Mouse (Mus musculus) small intestine, adult 2 months (tissue): ENCODE results near the gene Gm17655. TPM values are rescaled to one million over a fixed set of nuclear protein-coding genes. Genes with fewer than 3 reads are reported as not detected.

Experiments used
- H3K27ac ChIP-seq: fragments of 200-500 bp; 2 replicates; pipeline ENCODE4 v1.5.1; 2012; ENCODE audit warnings: low read depth, low read length, control low read depth, inconsistent platforms; ENCODE audit not compliant: insufficient read depth
- H3K27me3 ChIP-seq: fragments of 200-500 bp; 2 replicates; pipeline ENCODE4 v1.6.1; 2012; ENCODE audit warnings: mild to moderate bottlenecking, moderate library complexity, low read length, inconsistent platforms; ENCODE audit not compliant: control insufficient read depth, insufficient read depth
- H3K36me3 ChIP-seq: fragments of 200-500 bp; 2 replicates; pipeline ENCODE4 v1.6.1; 2012; ENCODE audit warnings: mild to moderate bottlenecking, low read length, control low read depth, inconsistent platforms; ENCODE audit not compliant: control insufficient read depth, insufficient read depth
- H3K4me1 ChIP-seq: fragments of 200-500 bp; 2 replicates; pipeline ENCODE4 v1.6.1; 2012; ENCODE audit warnings: low read length, inconsistent platforms, mixed read lengths; ENCODE audit not compliant: control insufficient read depth, insufficient read depth, insufficient read length
- H3K4me3 ChIP-seq: fragments of 200-500 bp; 2 replicates; pipeline ENCODE4 v1.5.1; 2012; ENCODE audit warnings: low read depth, mild to moderate bottlenecking, control low read depth, inconsistent platforms, low read length, moderate library complexity
- CTCF ChIP-seq: fragments of 200-500 bp; IDR thresholded peaks from 2 replicates; pipeline ENCODE4 v1.5.1; 2012; ENCODE audit warnings: low read depth, mild to moderate bottlenecking, control low read depth, inconsistent platforms, low read length, moderate library complexity, mixed read lengths; ENCODE audit not compliant: insufficient replicate concordance, insufficient read length; ENCODE audit errors: extremely low read depth
- POLR2A ChIP-seq: fragments of 200-500 bp; IDR thresholded peaks from 2 replicates; pipeline ENCODE4 v1.6.1; 2012; ENCODE audit warnings: low read depth, mild to moderate bottlenecking, control low read depth, inconsistent platforms, low read length, moderate library complexity
- WGBS: fragments of 180-500 bp; shearing (Covaris S2); methylation state at CpG from one replicate; pipeline ENCODE4 v1.1.7; 2018; 5-methylcytosine and 5-hydroxymethylcytosine counted together
- polyA plus RNA-seq: library from polyadenylated mRNA; depleted of rRNA; stranded (reverse); fragments of >200 nt; gene quantifications from 2 replicates; pipeline ENCODE4 v1.2.3, GENCODE M21; 2012

Gene Gm17655
- polyA plus RNA-seq, 1 experiment = not detected

DNA sequence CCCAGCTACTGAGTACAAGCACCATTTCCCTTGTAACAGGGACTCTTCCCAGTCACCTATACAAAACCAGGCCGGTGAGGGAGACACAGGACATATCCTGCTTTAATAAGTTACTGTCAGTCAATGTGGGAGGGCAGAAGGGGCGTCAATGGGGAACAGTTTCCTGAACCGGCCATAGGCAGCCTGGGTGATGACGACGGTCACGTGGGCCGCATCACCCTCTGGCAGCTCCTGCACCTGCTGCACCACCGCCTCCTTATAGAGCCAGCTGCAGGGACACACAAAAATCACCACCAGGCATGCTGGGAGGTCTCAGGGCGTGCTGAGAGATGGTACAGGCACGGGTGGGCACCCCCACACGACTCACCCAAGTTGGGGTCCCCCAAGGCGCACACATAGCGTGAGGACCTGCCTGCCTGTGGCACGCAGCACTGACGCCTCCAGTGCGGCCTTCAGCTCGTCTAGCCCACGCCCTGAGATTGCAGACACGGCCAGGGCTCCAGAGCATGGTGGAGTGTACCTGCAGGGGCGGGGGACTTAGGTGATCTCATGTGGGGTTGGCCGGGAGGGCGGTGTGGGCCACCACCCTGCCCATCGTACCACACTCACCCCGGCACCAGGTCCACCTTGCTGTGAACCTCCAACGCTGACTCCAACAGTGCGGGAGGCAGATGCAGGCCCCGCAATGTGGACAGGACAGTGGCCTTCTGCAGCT lies 31.7 kb upstream of the Gm17655 start:
- no peaks in the 10 kb centered on the region for H3K27me3 ChIP-seq
- H3K4me1 ChIP-seq = peaks cover 21% of the 10 kb centered on the region
- no peak overlapping the region for H3K27ac ChIP-seq
- WGBS = 95% methylated on average over 27 of the region's 27 CpGs
- peaks cover 29% of the 10 kb centered on the region for H3K36me3 ChIP-seq
- TF ChIP-seq CTCF (no peak), POLR2A (no peak)
- no peak overlapping the region for H3K4me3 ChIP-seq

DNA sequence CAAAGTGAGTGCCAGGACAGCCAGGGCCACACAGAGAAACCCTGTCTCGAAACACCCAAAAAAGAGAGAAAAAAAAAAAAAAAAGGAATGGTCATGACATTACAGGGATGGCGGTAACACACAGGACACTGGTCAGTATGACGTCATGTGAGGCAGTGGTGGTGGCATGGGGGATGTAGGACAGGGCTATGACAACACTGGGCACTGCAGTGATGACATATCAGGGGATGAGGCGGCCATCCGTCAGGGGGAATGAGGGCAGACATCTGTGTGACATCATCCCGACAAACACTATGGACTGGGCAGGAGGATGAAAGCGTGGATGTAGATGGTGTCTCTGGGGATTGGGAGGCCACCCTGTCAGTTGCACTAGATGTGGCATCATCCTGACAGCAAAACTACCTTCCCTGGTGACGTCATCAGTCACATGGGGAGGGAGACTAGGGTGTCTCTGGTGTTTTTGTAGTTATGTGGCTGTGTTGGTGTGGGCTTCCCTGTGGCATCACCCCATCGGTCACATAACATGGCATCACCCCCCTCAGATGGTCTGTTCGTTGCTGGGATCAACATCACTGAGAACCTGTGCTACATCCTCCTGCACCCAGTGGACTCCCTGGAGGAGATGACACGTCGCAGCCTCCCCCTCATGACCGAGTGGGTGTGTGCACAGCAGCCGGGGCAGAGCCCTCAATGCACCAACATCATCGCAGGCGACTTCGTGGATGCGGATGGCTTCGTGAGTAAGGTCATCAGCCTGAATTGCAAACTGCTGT lies 30.7 kb upstream of the Gm17655 start:
- WGBS = 95% methylated on average over 19 of the region's 19 CpGs
- TF ChIP-seq POLR2A (no peak), CTCF (no peak)

DNA sequence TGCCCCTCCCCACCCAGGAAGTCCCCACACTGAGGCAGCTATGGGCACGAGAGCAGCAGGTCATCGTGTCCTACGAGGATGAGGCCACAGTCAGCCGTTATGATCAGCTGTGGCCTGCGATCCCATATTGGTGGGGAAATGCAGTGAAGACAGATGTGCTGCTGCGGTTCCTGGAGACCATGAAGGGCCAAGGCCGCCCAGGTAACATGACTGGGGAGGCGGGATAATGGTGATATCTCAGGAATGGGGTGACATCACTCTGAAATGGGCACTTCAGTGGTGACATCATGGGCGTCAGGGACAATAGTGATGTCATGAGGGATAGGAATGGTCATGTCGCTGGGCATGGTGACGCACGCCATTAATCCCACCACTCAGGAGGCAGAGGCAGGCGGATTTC lies 30.1 kb upstream of the Gm17655 start:
- Histone ChIP-seq H3K27me3 (no peaks in the 10 kb centered on the region), H3K36me3 (peaks cover 29% of the 10 kb centered on the region), H3K4me1 (peaks cover 21% of the 10 kb centered on the region), H3K4me3 (no peak overlapping the region), H3K27ac (no peak overlapping the region)
- 90% methylated on average over 13 of the region's 13 CpGs for WGBS
- no peak for TF ChIP-seq CTCF
- TF ChIP-seq POLR2A = no peak

More for the DNA sequence above, 30.7 kb upstream of the Gm17655 start:
- H3K27me3 ChIP-seq = no peaks in the 10 kb centered on the region
- no peak overlapping the region for H3K4me3 ChIP-seq
- H3K27ac ChIP-seq = no peak overlapping the region
- peaks cover 29% of the 10 kb centered on the region for H3K36me3 ChIP-seq
- peaks cover 21% of the 10 kb centered on the region for H3K4me1 ChIP-seq

DNA sequence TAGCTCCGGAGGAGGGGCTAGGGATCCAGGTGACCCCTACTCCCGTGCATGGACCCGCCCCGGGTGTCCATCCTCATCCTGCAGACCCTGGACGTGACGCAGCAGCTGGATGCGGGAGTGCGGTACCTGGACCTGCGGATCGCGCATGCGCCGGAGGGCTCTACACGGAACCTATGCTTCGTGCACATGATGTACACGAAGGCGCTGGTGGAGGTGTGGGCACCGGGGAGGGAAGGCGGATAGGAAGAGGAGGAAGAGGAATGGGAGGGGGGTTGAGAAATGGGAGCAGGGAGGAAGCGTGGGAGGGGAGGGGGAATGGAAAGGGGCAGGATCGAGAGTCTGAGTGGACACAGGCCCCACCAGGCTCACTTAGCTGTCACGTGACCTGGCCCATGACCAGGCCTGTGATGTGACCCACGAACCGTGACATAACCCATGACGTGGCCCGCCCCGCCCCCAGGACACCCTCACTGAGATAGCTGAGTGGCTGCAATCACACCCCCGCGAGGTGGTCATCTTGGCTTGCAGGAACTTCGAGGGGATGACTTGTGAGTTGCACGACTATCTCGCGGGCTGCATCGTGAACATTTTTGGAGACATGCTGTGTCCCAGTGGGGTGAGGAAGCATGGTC lies 29.5 kb upstream of the Gm17655 start:
- Histone ChIP-seq H3K36me3 (peaks cover 29% of the 10 kb centered on the region), H3K4me3 (peak overlapping the region; percentile 47), H3K4me1 (peaks cover 19% of the 10 kb centered on the region), H3K27ac (no peak overlapping the region), H3K27me3 (no peaks in the 10 kb centered on the region)
- 22% methylated on average over 34 of the region's 34 CpGs for WGBS
- TF ChIP-seq CTCF = no peak

GRCm38 (mm10) chr5:110100921-110101631 lies 28.8 kb upstream of the Gm17655 start:
- 3% methylated on average over 33 of the region's 37 CpGs for WGBS
- H3K4me1 ChIP-seq = peaks cover 15% of the 10 kb centered on the region

DNA sequence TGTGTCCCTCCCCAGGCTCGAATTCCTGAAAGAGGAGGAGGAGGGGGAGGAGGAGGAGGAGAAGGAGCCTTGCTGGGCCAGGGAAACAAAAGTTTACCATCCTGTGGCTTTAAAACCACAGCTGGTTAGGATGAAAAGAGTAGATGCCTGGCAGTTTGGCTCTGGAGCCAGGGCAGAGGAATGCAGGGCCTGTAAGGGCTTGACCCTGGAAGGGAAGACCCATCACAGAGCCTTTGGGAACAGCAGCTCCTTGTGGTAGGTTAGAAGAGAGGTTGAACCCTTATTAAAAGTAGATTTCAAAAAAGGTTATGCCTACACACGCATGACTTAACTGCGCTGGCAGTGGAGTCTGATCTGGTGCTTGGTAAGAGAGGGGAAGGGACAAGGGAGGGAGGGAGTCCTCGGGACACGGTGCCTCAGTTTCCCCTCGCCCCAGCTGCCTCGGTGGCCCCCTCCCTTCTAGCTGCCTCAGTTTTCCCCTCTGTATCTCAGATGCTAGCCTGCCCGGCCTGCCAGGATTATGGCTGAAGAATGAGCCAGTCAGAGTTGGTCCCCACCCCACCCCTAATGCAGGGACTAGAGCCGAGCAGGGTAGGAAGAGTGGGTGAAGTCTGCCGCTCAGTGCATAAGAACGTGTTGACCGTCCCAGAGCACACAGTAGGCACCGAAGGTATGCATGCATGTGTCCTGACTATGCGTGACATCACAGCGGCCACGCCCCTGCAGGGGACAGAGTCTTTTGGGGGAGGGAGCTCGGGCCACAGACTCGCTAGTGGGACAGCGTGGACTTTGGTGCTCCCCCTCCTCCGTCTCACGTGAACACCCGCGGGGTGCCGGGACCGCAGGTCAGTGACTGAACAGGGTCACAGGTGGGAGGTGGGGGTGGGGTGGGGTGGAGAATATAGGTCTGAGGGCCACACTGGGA lies 27.6 kb upstream of the Gm17655 start, which contains the start of gene Plcxd1:
TSS of gene Plcxd1 (plus strand) at position 314 of the 925 bp plus-strand sequence.
- 34% methylated on average over 25 of the region's 25 CpGs for WGBS

More at GRCm38 (mm10) chr5:110100921-110101631, 28.8 kb upstream of the Gm17655 start:
- H3K27ac ChIP-seq = no peak overlapping the region
- TF ChIP-seq CTCF (no peak), POLR2A (no peak)
- peak overlapping the region; percentile 47 for H3K4me3 ChIP-seq
- no peaks in the 10 kb centered on the region for H3K27me3 ChIP-seq
- peaks cover 28% of the 10 kb centered on the region for H3K36me3 ChIP-seq

More for the DNA sequence above, 27.6 kb upstream of the Gm17655 start, which contains the start of gene Plcxd1:
- Histone ChIP-seq H3K27ac (no peak within 1 kb of the TSS), H3K4me1 (peaks cover 15% of the 10 kb centered on the region), H3K4me3 (no peak within 1 kb of the TSS), H3K27me3 (no peaks in the 10 kb centered on the region), H3K36me3 (peaks cover 19% of the 10 kb centered on the region)
- TF ChIP-seq CTCF (no peak), POLR2A (no peak)
